Mouse (Mus musculus) gastrocnemius, postnatal 10 days (tissue): ENCODE measurements around the gene Dlgap4. TPM values are rescaled to one million over a fixed set of nuclear protein-coding genes. Genes with fewer than 3 reads are reported as not detected.
"Not testable (repeated sequence)": the region's sequence is repeated elsewhere in the genome, so short reads cannot be mapped to it uniquely, and the experiment has no call there.

Source experiments
- DNase-seq: peaks from one replicate; pipeline ENCODE4 v3.0.0; 2021; ENCODE audit warnings: mixed read lengths
- total RNA-seq, 2 experiments: library from RNA; stranded (reverse); gene quantifications; 2 replicates each; pipeline ENCODE4 v1.2.3; 2021

The Dlgap4 gene
- total RNA-seq, 2 experiments from 2014 or later, result 76.5 to 102 TPM

DNA sequence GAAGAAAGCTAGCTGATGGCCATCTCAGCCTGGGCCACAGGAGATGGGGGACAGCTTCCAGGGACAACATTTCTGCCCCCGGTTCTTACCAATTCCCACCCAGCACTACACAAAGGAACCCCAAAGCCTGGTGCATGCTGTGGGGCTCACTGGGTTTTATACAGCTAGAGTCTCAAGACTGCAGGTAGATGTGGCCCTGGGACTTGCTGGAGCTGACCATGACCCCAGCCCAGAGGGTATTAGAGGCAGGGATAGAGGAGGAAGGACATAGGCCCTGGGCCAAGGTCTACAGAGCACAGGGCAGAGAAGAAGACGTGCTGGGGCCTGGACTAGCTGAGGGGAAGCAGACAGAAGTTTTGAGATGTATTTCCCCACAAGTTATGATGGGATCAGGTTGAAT, 163.4 kb downstream of the Dlgap4 start:
- DNase-seq, result no peak

DNA sequence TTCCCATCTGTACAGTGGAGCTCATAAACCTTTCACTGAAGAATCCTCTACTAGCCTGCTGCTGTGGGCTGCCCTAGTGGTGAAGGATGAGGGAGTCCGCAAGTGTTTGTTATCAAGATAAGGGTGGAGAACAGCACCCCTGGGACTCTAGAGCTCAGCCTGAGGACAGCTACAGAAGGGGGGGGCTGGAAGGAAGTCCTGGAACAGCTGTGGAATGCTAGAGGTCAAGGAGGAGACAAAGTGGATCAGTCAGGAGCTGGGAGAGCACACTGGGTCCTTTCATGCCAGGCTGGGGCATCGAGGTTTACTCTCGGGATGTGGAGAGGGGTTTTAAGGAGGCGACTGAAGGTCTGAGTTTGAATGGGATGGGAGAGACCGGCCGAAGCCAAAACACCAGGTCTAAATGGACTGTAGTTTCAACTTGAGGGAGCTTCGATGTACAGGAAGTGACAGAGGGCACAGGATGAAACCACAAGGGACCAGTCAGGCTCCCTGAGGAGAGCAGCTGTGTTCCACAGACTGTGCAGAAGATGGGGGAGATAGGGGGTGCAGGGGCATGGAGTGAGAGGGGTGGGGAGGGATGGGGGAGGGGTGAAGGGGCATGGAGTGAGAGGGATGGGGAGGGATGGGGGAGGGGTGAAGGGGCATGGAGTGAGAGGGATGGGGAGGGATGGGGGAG, 164.0 kb downstream of the Dlgap4 start:
- no peak for DNase-seq

DNA sequence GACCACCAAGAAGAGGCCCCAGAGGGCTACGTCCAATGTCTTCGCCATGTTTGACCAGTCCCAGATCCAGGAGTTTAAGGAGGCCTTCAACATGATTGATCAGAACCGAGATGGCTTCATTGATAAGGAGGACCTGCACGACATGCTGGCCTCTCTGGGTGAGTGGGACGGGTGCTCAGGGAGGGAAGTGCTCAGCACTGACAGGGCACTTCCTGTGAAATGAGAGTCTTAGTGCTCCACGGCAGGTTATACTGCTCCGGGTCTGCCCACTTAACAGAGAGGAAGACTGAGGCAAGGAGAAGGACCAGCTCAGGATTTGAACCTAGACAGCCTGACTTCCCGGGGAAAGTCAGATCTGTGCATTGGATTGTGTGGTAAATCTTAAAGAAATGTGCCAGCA, 165.1 kb downstream of the Dlgap4 start:
- DNase-seq, result no peak

DNA sequence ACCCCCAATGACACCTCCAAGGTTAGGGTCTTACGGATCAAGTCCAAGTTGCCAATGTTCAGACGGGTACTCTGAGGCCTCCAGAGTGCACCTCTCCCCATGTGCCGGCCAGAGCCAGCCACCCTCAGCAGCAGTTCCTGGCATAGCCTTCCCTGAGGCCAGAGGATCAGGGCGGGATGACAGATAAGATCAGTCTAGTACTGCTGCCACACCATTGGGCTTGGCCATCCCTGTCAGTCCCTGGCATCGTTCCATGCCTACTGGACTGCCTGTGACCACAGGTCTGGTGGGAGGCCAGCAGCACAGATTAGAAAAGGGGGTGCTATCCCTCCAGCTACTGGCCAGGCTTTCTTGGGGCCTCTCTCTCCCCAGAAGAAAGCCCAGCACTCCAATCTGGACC, 165.5 kb downstream of the Dlgap4 start:
- no peak for DNase-seq

DNA sequence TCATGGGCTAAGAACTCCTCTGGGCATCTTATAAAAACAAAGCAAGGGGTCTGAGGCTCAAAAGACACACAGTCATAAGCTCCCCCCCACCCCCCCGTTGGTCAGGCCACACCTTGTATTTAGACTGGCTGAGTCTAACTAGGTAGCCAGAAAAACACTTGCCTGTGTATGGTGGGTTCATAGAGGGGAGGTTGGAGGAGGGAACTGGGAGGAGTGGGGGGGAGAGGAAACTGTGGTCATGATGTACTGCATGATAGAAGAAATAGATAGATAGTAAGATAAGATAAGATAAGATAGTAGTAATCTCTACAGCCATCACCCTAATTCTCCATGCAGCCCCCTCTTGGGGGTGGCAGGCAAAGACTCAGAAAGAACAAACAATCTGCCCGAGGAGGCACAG, 166.0 kb downstream of the Dlgap4 start:
- no peak for DNase-seq

DNA sequence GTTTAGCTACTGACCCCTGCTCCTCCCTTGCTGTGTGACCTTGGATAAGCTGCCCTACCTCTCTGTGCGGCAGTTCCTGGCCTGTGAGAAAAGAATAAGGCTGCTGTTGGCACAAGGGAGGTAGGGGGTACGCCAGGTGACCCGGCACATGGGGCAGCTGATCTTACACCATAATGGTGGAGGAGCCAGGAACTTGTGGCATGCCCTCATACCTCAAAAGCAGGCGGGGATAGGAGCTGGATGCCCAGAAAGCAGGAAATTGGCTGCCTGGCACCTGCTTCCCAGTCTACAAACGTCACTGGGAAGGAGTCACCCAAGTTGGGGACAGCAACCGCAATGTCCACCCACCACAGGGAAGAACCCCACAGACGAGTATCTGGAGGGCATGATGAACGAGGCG, 166.6 kb downstream of the Dlgap4 start:
- DNase-seq, result no peak

DNA sequence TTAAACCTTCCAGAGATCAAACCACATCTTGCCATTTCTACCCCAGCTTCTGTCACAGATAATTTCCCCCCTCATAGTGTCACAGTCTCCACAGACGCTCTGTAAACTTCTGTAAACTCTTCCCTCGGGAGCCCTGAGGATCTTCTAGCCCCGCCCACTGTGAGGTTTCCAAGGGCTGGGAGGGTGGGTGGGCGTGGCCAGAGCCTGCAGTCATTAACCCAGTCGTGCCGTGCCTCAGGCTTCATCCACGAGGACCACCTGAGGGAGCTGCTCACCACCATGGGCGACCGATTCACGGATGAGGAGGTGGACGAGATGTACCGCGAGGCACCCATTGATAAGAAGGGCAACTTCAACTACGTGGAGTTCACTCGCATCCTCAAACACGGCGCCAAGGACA, 167.2 kb downstream of the Dlgap4 start:
- DNase-seq, result no peak

DNA sequence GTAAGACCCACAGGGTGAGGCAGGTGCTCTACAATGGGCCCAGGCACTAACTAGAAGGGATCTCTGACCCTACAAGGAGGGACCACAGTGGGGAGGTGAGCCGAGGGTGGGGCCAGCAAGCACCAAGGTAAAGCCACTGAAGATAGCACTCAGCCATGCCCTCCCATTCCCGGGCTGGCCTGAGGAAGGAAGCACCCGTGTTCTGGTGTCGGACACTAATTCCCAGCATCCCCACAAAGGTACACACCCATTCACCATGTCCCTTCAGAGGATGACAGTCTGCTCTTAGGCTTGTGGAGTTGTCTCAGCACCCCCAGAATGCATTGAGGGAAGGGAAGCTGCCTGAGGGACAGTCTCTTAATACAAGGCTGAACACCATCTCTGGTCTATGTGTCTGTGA, 167.8 kb downstream of the Dlgap4 start:
- no peak for DNase-seq

DNA sequence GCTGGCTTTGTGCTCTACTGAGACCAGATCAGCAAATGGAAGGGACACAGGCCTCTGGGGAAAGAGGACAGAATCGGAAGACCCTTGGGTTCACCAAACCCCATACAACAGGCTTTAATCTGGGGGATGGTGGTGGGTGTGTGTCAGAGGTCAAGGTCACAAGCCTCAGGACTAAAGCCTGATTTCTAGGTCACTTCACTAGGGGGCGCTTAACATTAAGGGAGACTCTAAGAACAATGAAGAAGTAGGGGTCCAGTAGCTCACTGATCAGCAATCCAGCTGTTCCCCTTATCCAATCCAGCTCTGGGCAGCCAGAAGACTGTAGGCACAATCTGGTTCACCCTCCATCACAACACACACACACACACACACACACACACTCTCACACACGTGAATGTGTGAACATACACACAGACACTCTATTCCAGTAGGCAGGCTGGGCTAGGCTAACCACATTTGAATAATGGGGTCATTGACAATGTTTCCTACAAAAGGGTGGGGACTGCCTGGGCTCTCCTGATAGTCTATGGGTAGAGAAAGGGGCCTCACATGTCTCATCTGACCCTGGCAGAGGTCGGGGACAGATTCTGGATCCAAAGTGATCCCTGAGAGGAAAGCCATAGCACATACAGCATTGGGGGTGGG, 168.5 kb downstream of the Dlgap4 start:
- DNase-seq, result no peak

DNA sequence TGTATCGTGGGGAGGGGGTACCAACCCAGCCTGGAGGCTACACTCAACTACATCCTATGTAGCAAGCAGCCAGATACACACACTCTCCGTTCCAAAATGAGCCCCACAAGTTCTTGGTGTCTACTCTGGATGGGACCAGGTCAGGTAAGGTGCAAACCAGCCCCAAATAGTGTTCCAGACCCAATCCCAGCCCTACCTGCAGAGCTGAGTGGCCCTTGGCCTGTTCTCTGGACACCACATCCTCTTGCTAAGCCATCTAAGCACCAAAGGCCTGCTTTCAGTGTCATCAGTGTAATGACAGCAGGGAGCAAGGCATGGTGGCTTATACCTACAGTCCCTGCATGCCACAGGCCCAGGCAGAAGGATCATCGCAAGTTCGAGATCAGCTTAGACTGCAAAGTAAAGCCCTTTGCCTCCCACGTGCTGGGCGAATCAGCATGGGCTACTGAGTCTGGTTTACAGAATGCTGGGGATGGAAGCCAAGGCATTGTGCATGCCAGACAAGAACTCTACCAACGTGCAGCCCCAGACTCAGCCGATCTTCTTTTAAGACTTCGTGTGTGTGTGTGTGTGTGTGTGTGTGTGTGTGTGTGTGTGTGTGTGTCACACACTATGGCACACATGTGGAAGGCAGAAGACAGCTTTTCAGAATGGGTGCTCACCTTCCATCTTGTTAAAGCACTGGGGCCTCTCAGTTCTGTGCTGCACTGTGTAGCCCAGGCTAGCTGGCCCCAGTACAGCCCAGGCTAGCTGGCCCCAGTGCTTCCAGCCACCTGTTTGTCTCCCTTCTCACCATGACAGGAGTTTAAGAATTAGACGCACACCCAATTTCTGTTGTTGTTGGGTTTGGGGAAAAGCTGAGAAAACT, 169.2 kb downstream of the Dlgap4 start:
- no peak for DNase-seq

DNA sequence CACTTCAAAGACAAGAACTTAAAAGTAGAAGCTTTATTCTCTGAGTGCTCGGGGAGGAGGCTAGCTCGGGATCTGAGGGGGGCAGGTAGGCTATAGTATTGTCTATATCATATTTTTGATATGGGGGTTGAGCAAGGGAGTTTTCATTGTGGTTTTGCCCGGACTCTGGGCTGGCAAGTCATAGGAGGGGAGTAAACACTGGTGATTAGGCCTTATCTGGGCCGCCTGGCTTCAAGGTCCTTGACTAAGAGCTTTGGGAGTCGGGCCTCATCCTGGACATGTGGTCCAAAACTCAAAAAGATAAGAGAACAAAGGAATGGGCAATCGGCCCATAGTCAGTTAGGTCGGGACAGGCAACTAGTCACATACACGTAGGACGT, 169.8 kb downstream of the Dlgap4 start:
- no peak for DNase-seq

DNA sequence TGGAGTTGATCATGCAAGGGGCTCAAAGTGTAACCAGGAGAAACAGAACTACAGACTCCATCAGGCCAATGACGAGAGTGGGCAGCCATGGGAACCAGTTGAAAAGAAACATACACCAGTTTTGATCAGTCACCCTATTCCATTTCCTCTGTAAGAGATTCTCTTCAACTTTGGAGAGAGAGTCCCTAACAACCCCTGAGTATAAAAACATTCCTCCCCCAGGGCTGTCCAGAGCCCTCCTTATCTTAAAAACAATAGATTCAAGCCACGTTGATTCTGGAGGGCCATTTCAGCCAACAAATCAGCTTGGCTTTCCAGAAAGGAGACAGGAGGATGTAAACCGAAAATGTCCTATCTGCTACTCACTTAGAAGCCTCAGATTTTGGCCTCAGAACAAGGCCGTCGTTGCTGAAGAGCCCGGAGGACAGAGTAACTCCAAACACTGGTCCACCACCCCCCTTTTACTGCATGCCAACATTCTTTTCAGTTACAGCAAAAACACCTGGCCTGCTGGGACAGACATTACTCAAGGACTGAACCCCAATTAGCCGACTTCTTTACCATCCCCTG, 170.6 kb downstream of the Dlgap4 start:
- DNase-seq, result no peak

DNA sequence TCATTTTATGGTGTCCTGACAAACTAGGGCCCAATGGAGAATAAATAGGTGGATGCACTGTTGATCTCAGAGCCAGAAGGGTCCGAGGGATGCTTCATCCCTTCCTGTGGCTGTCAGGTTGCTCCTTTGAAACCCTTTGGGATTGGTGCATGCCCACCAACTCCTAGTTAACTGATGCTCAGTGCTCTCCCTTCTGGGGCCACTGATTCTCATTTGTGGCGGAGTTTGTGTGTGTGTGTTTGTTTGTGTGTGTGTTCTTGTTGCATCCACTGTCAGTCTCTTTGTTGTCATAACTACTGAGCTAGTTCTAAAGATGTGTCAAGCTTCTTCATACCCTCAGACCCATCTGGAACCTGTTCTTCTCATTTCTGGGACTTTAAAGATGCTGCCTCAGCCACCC, 171.4 kb downstream of the Dlgap4 start:
- DNase-seq, result no peak

DNA sequence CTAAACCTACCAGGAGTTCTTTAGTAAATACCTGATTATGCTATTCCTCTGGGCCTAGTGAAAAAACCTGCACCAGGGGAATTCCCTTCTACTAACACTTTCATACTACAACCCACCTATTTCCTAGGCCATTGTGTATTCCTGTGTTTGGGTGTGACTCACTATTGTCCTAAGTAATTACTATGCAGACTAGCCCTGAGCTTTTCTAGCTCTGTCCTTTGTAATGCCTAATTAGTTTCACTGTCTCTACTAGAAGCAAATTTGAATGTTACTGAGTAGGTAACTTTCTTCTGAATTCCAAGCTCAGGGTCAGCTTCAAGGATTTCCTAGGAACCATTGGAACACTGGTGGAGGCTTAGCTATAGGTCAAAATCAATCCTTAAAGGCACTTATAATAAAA, 172.9 kb downstream of the Dlgap4 start:
- not testable (repeated sequence) for DNase-seq

DNA sequence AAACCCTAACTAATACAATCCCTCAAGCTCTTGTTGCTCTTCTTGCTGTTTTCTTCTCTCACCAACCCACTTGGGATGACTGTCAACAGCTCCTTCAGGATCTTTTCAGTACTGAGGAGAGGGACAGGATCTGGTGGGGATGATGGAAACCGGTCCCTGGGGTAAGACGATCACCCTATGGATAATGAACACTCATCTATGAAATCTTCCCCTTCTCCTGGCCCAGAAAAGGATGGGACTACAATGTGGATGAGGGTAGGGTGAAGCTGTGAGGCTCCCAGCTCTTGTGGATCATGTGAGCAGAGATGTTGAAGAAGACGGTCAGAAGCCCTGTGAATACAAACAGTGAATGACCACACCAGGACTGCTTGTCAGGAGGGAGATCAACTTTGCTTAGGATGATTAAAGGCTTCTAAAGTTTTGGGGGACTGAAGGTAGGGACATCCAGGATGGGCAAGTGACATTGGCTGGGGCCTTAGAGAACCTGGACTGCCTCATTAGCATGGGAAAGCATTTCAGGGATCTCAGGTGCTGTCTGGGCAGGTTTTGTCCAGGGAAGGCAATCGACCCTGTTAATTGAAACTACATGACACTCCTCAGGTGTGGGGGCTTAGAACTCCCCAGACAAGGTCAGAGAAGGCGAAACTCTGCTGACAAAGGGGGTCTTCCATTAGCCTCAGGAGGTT, 173.7 kb downstream of the Dlgap4 start:
- DNase-seq, result no peak

DNA sequence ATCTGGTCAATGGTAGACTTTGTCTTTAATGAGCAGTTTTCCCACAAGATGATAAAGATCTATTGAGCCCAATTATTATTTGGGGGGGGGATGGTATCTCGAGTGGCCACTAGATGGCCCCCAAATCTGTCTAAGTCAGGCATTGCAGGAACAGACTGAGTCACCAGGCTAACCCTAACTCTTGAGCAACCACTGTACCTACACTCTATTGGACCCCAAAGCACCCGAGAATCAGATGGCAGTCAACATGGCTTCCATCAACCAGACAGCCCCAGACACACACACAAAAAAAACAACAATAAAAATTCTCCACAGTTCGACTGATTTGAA, 174.2 kb downstream of the Dlgap4 start:
- DNase-seq, result no peak

DNA sequence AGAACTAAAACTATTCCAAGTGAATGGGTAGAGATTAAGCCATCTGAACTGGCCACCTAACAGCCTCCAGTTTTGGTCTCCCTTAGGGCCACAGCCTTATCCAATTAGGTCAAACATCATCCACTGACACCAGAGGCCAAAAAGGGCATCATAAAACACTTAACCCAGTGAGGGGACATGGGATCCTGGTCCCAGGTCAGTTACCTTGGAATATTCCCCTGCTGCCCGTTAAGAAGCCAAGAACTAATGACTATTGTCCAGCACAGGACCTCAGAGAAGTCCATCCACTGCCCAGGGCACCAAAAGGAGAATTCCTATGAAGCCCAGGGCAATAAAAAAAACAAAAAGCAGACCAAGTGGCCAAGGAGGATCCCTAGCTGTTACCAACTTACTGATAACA, 175.3 kb downstream of the Dlgap4 start:
- no peak for DNase-seq

DNA sequence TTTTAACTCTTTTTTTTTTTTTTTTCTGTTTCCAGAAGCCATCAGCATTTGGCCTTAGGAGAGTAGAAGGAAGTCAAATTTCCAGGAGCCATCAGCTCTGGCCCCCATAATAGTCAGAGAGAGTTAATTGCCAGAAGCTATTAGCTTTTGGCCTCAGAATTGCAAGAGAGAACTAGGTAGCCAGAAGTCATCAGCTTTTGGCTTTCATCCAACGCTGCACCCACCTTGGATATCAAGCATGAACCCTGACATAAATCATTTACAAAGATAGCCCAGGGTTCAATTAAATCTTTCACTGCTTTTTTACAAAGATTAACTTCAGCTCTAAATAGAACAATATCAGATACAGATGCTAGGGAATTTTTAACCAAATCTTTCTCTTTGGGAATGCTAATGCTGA, 185.0 kb downstream of the Dlgap4 start:
- DNase-seq, result no peak

DNA sequence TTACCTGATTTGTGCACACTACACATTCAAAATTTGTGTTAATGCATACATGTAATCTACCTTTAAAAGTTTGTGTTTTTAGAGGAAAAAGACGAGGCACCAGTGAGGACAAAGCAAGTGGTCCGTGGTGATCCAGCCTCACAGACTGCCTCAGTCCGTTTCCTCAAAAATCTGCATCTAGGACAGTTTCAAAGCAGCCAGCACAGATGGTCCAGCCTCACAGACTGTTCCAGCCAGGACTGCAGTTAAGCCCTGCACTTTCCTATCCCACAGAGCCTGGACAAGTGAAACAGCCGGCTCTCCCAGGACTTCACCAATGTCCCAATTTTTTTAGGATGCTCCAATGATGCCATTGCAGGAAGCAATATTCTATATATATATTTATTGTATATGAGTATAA, 187.5 kb downstream of the Dlgap4 start:
- no peak for DNase-seq

DNA sequence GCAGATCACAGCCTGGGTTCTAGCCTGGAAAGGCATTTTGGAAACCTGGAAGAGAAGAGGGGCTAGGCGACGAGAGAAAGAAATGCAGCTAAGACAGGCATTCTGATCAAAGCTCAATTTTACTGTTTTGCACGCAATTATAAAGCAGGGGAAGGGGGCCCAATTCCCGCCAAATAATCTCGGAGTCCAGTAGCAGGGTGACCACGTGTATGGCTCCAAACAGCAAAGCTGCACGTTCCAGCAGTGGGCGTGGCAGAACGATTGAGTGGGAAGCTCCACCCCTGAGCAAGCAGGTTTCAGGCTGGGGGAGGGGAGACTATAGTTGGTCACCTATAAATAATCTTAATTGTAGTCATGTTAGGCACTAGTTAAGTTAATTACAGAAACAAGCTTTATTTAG, 188.6 kb downstream of the Dlgap4 start:
- DNase-seq, result not testable (repeated sequence)

DNA sequence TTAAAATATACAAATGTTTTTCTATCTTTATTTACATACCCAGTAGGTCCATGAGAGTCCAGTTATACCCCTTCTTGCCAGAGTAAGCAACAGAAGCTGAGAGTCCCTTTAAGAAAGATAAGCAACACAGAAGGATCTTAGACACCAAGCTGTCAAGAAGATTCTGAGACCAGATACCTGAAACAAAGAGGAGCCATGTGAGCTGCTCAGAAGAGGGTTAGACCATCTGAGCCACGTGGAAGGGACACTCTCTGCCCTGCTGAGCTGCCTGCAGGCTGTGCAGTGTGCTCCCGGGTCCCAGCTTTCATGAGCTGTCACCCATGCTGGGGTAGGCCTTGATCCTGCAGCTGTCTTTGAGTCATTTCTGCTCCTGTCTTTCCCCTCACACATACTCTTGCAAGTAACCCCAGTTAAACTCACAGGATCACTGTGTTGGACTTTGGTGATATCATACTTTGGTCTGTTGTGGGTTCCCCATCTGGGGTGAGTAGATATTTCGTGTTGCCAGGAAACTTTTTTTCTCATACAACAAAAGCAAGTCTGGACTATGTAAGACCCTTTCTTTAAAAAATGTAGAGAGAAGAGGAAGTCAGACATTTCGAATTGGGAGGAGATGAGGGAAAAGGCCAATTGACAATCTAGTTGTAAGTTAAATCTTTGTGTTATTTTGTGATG, 190.3 kb downstream of the Dlgap4 start:
- DNase-seq, result no peak

DNA sequence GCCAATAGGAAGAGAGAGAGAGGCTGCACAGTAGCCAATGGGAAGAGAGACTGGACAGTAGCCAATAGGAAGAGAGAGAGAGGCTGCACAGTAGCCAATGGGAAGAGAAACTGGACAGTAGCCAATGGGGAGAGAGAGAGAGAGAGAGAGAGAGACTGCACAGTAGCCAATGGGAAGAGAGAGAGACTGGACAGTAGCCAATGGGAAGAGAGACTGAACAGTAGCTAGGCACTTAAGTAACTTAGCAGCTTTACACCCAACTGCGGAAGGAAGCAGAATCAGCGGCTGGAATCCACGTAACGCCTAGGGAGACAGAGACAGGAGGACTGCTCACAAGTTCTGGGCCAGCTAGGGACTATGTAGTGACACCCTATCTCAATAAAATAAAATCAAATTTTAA, 191.1 kb downstream of the Dlgap4 start:
- DNase-seq, result no peak
